Mouse (Mus musculus) heart, postnatal 0 days (tissue): ENCODE data around the gene Zfp689. TPM values are rescaled to one million over a fixed set of nuclear protein-coding genes. Genes with fewer than 3 reads are reported as not detected.

Experiments
- ATAC-seq: fragments of 200-750 bp; cut with Nextera tagmentation; 2 replicates; pipeline ENCODE4 v1.8.0; 2017; ENCODE audit warnings: low read depth, moderate number of reproducible peaks, moderate library complexity; ENCODE audit not compliant: insufficient read depth
- DNase-seq: peaks from one replicate; pipeline ENCODE4 v3.0.0-alpha.2; 2016; ENCODE audit warnings: low spot score
- H3K27ac ChIP-seq: fragments of 300-500 bp; sonication (generic); 2 replicates; pipeline ENCODE4 v1.5.1; 2014; ENCODE audit warnings: low read depth, mild to moderate bottlenecking
- H3K27me3 ChIP-seq: fragments of 300-500 bp; sonication (generic); 2 replicates; pipeline ENCODE4 v1.6.1; 2014; ENCODE audit warnings: low read length, mixed read lengths; ENCODE audit not compliant: control insufficient read depth, insufficient read depth
- H3K36me3 ChIP-seq: fragments of 300-500 bp; sonication (generic); replicated peaks from 2 replicates; pipeline ENCODE4 v1.6.1; 2014; ENCODE audit warnings: low read length, mixed read lengths; ENCODE audit not compliant: control insufficient read depth, insufficient read depth
- H3K4me1 ChIP-seq: fragments of 300-500 bp; sonication (generic); 2 replicates; pipeline ENCODE4 v1.6.1; 2014; ENCODE audit warnings: antibody characterized with exemption; ENCODE audit not compliant: control insufficient read depth, insufficient read depth
- H3K4me2 ChIP-seq: fragments of 300-500 bp; sonication (generic); 2 replicates; pipeline ENCODE4 v1.6.1; 2014; ENCODE audit warnings: low read depth, mild to moderate bottlenecking, low read length, moderate library complexity
- H3K4me3 ChIP-seq: fragments of 300-500 bp; sonication (generic); 2 replicates; pipeline ENCODE4 v1.5.1; 2014; ENCODE audit warnings: low read depth, low read length
- H3K9ac ChIP-seq: fragments of 300-500 bp; sonication (generic); replicated peaks from 2 replicates; pipeline ENCODE4 v1.6.1; 2014; ENCODE audit warnings: low read depth, low read length, mixed read lengths
- H3K9me3 ChIP-seq: fragments of 300-500 bp; sonication (generic); replicated peaks from 2 replicates; pipeline ENCODE4 v1.6.1; 2016; ENCODE audit warnings: low read length; ENCODE audit not compliant: control insufficient read depth
- CTCF ChIP-seq: IDR thresholded peaks from 2 replicates; pipeline ENCODE4 v1.5.1; 2016; ENCODE audit warnings: antibody characterized with exemption, control low read depth, low read depth
- EP300 ChIP-seq: IDR thresholded peaks from 2 replicates; pipeline ENCODE4 v1.6.1; 2016; ENCODE audit warnings: antibody characterized with exemption, low read depth
- WGBS: fragments of 180-500 bp; shearing (Covaris S2); extraction: QIAGEN DNeasy Blood & Tissue Kit; methylation state at CpG from one replicate; pipeline ENCODE4 v1.1.7; 2014; 5-methylcytosine and 5-hydroxymethylcytosine counted together
- microRNA-seq: library from miRNA; unstranded; fragments of <30 nt; microRNA quantifications from one replicate; pipeline ENCODE4, GENCODE M21; 2016
- polyA plus RNA-seq: library from polyadenylated mRNA; unstranded; fragments of >200 nt; fragmentation: Nextera tagmentation; extraction: Ambion mirVana; gene quantifications from 2 replicates; pipeline ENCODE4 v1.2.1, GENCODE M21; 2015
- total RNA-seq: library from RNA; depleted of rRNA; stranded (reverse); fragments of >200 nt; gene quantifications from 2 replicates; pipeline ENCODE4 v1.2.3, GENCODE M21; 2014; ENCODE audit warnings: low replicate concordance; rRNA removed

Zfp689 gene
- total and polyA plus RNA-seq, 2 experiments from 2014 or later, result 2.6 to 3.0 TPM

DNA sequence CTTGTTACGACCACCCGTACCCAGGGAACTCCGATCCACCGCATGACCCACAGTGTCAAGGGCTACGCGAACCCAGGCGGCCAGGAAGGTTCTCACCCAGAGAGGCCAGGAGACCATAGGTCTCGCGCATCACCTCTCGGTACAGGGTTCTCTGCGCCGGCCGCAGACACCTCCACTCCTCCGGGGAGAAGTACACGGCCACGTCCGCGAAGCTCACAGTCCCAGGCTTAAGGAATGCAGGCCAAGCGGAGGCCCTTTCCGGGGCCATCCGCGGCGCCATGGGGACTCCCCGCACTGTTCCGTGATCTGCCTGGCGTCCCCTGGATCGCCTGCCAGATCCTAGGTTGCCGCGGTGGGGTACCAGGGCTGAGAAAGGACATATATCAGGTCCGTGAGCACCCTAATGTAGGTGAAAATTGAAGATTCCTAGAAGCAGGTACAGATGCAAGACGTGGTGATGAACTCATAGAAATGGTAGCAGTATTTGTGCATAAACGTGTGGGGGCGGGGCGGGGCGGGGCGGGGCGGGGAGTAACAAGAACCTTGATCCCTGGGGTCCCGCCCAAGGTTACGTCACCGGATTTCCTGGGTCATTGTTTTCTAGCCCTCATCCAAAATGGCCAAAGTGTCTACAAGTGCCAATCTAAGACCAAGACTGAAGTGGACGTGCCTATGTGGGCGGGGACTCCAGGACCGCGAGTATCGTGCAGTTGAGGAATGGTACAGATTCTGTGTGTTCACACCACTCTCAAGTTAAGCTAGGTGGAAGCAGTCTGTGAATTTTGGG, 55.6 kb downstream of the Zfp689 start, which contains the start of gene E430018J23Rik:
Gene E430018J23Rik, minus strand, starts transcription at position 473 of the 787 bp plus-strand sequence.
- H3K9me3 ChIP-seq, result no peaks in the 10 kb centered on the region
- peaks cover 14% of the 10 kb centered on the region for H3K4me1 ChIP-seq
- peak within 1 kb of the TSS; percentile 60 for H3K4me3 ChIP-seq
- H3K27ac ChIP-seq, result peak within 1 kb of the TSS; percentile 84
- TF ChIP-seq CTCF (no peak), EP300 (no peak)
- peak within 1 kb of the TSS; percentile 63 for H3K4me2 ChIP-seq
- peaks cover 7% of the 10 kb centered on the region for H3K36me3 ChIP-seq
- DNase-seq (peak; percentile 97), ATAC-seq (peak; percentile 96)
- H3K27me3 ChIP-seq, result no peaks in the 10 kb centered on the region
- WGBS, result under 1% methylated on average over 45 of the region's 45 CpGs
- peak within 1 kb of the TSS; percentile 66 for H3K9ac ChIP-seq

DNA sequence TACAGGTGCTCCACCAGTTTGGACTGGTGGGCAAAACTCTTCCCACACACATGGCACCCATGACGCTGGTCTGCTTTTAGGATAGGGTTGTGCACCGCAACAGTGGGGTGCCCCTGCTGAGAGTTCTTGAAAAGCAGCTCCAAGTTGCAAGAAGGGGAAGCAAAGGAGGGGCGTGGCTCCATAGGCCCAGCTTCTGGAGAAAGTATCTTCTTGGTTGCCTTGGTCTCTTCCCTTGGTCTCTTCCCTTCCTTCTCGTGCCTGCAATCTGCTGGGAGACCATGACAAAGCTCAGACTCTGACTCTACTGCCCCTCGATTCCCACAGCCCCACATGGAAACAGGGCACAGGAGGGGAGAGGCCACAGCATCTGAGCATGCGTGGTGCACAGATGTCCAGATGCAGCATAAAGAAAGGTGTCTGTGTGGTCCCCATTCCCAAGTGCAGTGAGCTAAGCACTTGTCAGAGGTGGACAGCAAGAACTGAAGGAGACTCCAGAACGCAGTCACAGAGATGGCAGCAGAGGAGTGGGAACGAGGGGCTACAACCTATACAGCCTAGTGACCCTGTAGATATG, 56.6 kb downstream of the Zfp689 start:
- WGBS, result 80% methylated on average over 8 of the region's 8 CpGs
- DNase-seq (no peak), ATAC-seq (no peak)
- no peaks in the 10 kb centered on the region for H3K27me3 ChIP-seq
- 0 out of 2 replicates have a peak overlapping the region, but pooled peaks have one; percentile 84 for H3K27ac ChIP-seq
- peaks cover 14% of the 10 kb centered on the region for H3K4me1 ChIP-seq
- TF ChIP-seq EP300 (no peak), CTCF (no peak)
- no peaks in the 10 kb centered on the region for H3K9me3 ChIP-seq
- no peak overlapping the region for H3K9ac ChIP-seq
- H3K36me3 ChIP-seq, result peaks cover 7% of the 10 kb centered on the region
- H3K4me3 ChIP-seq, result peak overlapping the region; percentile 60
- peak overlapping the region; percentile 63 for H3K4me2 ChIP-seq

Small RNAs within 50 kb of the gene (microRNA-seq; reads per million reads assigned to microRNA genes)
- gene Gm47278 (not detected), gene Mir7060 (not detected)

Other genes with a start within 250 kb of the Zfp689 start
- 30.2 and 45.3 TPM in 2 replicates for gene Tbc1d10b, start 240.7 kb downstream of the Zfp689 start, total RNA-seq
- gene Tbc1d10b, start 240.7 kb downstream of the Zfp689 start, polyA plus RNA-seq, result 9.6 and 10.8 TPM in 2 replicates
- gene Mylpf, start 240.3 kb downstream of the Zfp689 start, total RNA-seq, result 22.1 TPM in 1 of 2 replicates, not detected in the other
- gene Mylpf, start 240.3 kb downstream of the Zfp689 start, polyA plus RNA-seq, result 3.2 and 5.4 TPM in 2 replicates
- gene Zfp553, start 216.1 kb downstream of the Zfp689 start, total RNA-seq, result 11.8 and 18.5 TPM in 2 replicates
- gene Zfp553, start 216.1 kb downstream of the Zfp689 start, polyA plus RNA-seq, result 10.9 and 11.2 TPM in 2 replicates
- gene Sept1, start 216.0 kb downstream of the Zfp689 start, total RNA-seq, result 2.3 and 8.6 TPM in 2 replicates
- 18.7 and 19.4 TPM in 2 replicates for gene Sept1, start 216.0 kb downstream of the Zfp689 start, polyA plus RNA-seq
- gene Zfp771, start 204.9 kb downstream of the Zfp689 start, total RNA-seq, result 38.5 and 43.6 TPM in 2 replicates
- 23.3 and 26.4 TPM in 2 replicates for gene Zfp771, start 204.9 kb downstream of the Zfp689 start, polyA plus RNA-seq
- 152 and 165 TPM in 2 replicates for gene Dctpp1, start 188.4 kb downstream of the Zfp689 start, total RNA-seq
- gene Dctpp1, start 188.4 kb downstream of the Zfp689 start, polyA plus RNA-seq, result 94.2 and 97.1 TPM in 2 replicates
- gene Sephs2, start 175.1 kb downstream of the Zfp689 start, total RNA-seq, result 76.5 and 78.0 TPM in 2 replicates
- gene Sephs2, start 175.1 kb downstream of the Zfp689 start, polyA plus RNA-seq, result 51.8 and 55.7 TPM in 2 replicates
- gene Itgal, start 152.9 kb downstream of the Zfp689 start, total RNA-seq, result 1.7 and 4.0 TPM in 2 replicates
- 0.96 and 1.1 TPM in 2 replicates for gene Itgal, start 152.9 kb downstream of the Zfp689 start, polyA plus RNA-seq
- gene Zfp768, start 103.6 kb downstream of the Zfp689 start, total RNA-seq, result 46.8 and 54.3 TPM in 2 replicates
- gene Zfp768, start 103.6 kb downstream of the Zfp689 start, polyA plus RNA-seq, result 18.4 and 22.0 TPM in 2 replicates
- gene Zfp747, start 73.1 kb downstream of the Zfp689 start, total RNA-seq, result 5.8 TPM in 2 replicates
- gene Zfp747, start 73.1 kb downstream of the Zfp689 start, polyA plus RNA-seq, result 3.0 and 3.8 TPM in 2 replicates
- 2.4 and 3.2 TPM in 2 replicates for gene 9130019O22Rik, start 62.0 kb downstream of the Zfp689 start, total RNA-seq
- gene 9130019O22Rik, start 62.0 kb downstream of the Zfp689 start, polyA plus RNA-seq, result 2.8 TPM in 2 replicates
- gene E430018J23Rik, start 55.5 kb downstream of the Zfp689 start, total RNA-seq, result 12.1 and 24.7 TPM in 2 replicates
- 3.3 and 3.7 TPM in 2 replicates for gene E430018J23Rik, start 55.5 kb downstream of the Zfp689 start, polyA plus RNA-seq
- gene Zfp764, start 42.3 kb downstream of the Zfp689 start, total RNA-seq, result 6.4 and 11.3 TPM in 2 replicates
- gene Zfp764, start 42.3 kb downstream of the Zfp689 start, polyA plus RNA-seq, result 3.2 and 3.3 TPM in 2 replicates
- 8.1 and 15.5 TPM in 2 replicates for gene Zfp688, start 27.1 kb downstream of the Zfp689 start, total RNA-seq
- 11.3 and 13.4 TPM in 2 replicates for gene Zfp688, start 27.1 kb downstream of the Zfp689 start, polyA plus RNA-seq
- gene Prr14, start 10.5 kb upstream of the Zfp689 start, total RNA-seq, result 33.7 and 35.4 TPM in 2 replicates
- gene Prr14, start 10.5 kb upstream of the Zfp689 start, polyA plus RNA-seq, result 22.3 and 24.7 TPM in 2 replicates
- gene Fbrs, start 30.0 kb upstream of the Zfp689 start, total RNA-seq, result 19.1 and 31.1 TPM in 2 replicates
- gene Fbrs, start 30.0 kb upstream of the Zfp689 start, polyA plus RNA-seq, result 5.4 and 5.9 TPM in 2 replicates
- 21.8 and 29.3 TPM in 2 replicates for gene Srcap, start 62.8 kb upstream of the Zfp689 start, total RNA-seq
- gene Srcap, start 62.8 kb upstream of the Zfp689 start, polyA plus RNA-seq, result 15.0 and 16.1 TPM in 2 replicates
- 12.5 and 17.4 TPM in 2 replicates for gene Gm42715, start 70.4 kb upstream of the Zfp689 start, total RNA-seq
- 4.8 and 5.0 TPM in 2 replicates for gene Gm42715, start 70.4 kb upstream of the Zfp689 start, polyA plus RNA-seq
- not detected in 2 replicates for gene Tmem265, start 112.2 kb upstream of the Zfp689 start, total RNA-seq
- gene Tmem265, start 112.2 kb upstream of the Zfp689 start, polyA plus RNA-seq, result 2.6 and 3.3 TPM in 2 replicates
- 27.3 and 44.1 TPM in 2 replicates for gene Phkg2, start 124.2 kb upstream of the Zfp689 start, total RNA-seq
- gene Phkg2, start 124.2 kb upstream of the Zfp689 start, polyA plus RNA-seq, result 22.2 and 23.1 TPM in 2 replicates
- gene Ccdc189, start 139.4 kb upstream of the Zfp689 start, total RNA-seq, result 9.9 and 15.0 TPM in 2 replicates
- gene Ccdc189, start 139.4 kb upstream of the Zfp689 start, polyA plus RNA-seq, result 16.0 and 17.6 TPM in 2 replicates
- 20.7 and 26.6 TPM in 2 replicates for gene Rnf40, start 139.6 kb upstream of the Zfp689 start, total RNA-seq
- gene Rnf40, start 139.6 kb upstream of the Zfp689 start, polyA plus RNA-seq, result 21.3 and 23.1 TPM in 2 replicates
- 16.8 and 22.0 TPM in 2 replicates for gene Zfp629, start 166.6 kb upstream of the Zfp689 start, total RNA-seq
- gene Zfp629, start 166.6 kb upstream of the Zfp689 start, polyA plus RNA-seq, result 6.9 and 11.3 TPM in 2 replicates